Mouse (Mus musculus) Patski (cell line): Measurements from ENCODE around the gene Nrxn3. TPM values are rescaled to one million over a fixed set of nuclear protein-coding genes. Genes with fewer than 3 reads are reported as not detected.

Experiments
- ATAC-seq: fragments of 100-300 bp; one replicate; pipeline ENCODE4 v1.8.0; 2021
- CTCF ChIA-PET: fragments of 350-600 bp; sonication (Branson Sonifier 250); formaldehyde crosslinking; loops from one replicate; lab custom pipeline; 2022; ENCODE audit warnings: inconsistent platforms; lab: Charles Lee
- POLR2A ChIA-PET: fragments of 350-600 bp; sonication (Branson Sonifier 250); formaldehyde crosslinking; loops from one replicate; lab custom pipeline; 2022; ENCODE audit warnings: antibody characterized with exemption, inconsistent platforms; lab: Charles Lee
- DNase-seq: peaks from one replicate; pipeline ENCODE4 v3.0.0-alpha.2; 2011; ENCODE audit warnings: low read depth, low spot score
- H3K27me3 ChIP-seq: fragments of 371-371 bp; one replicate; pipeline ENCODE4 v1.5.1; 2021
- CTCF ChIP-seq: fragments of 100-300 bp; IDR thresholded peaks from one replicate; pipeline ENCODE4 v1.5.1; 2021
- in situ Hi-C: fragments of 300-500 bp; cut with MboI; formaldehyde crosslinking; loops from 3 replicates; pipeline ENCODE4 v1.11.1; 2018; ENCODE audit warnings: low pct_unique_long_range_greater_than_20kb, mixed read lengths
- polyA plus RNA-seq: library from polyadenylated mRNA; unstranded; gene quantifications from one replicate; pipeline ENCODE4 v1.2.3, GENCODE M21; 2021

The Nrxn3 gene
- polyA plus RNA-seq, 1 experiment from 2014 or later = not detected

- ChIA-PET POLR2A (no interaction called here), CTCF (no interaction called here)
- no peak for ATAC-seq
- no peak for TF ChIP-seq CTCF
- DNase-seq = no peak
- in situ Hi-C loops = no loop called here
- no peaks in the 10 kb centered on the region for H3K27me3 ChIP-seq
These were observed 451.9 kb downstream of the Nrxn3 start for GRCm38 (mm10) chr12:89174306-89175159.

GRCm38 (mm10) chr12:89179970-89180666 lies 457.4 kb downstream of the Nrxn3 start:
- ChIA-PET CTCF (no interaction called here), POLR2A (no interaction called here)
- TF ChIP-seq CTCF = no peak

GRCm38 (mm10) chr12:89181157-89181561 lies 458.5 kb downstream of the Nrxn3 start:
- CTCF ChIA-PET = no interaction called here
- in situ Hi-C loops = no loop called here
- H3K27me3 ChIP-seq = no peaks in the 10 kb centered on the region
- POLR2A ChIA-PET = no interaction called here
- ATAC-seq = no peak
- TF ChIP-seq CTCF = no peak
- DNase-seq = no peak

More at GRCm38 (mm10) chr12:89179970-89180666, 457.4 kb downstream of the Nrxn3 start:
- in situ Hi-C loops = no loop called here
- H3K27me3 ChIP-seq = no peaks in the 10 kb centered on the region
- ATAC-seq (no peak), DNase-seq (no peak)

- H3K27me3 ChIP-seq = no peaks in the 10 kb centered on the region
- TF ChIP-seq CTCF = no peak
- DNase-seq (no peak), ATAC-seq (no peak)
- CTCF ChIA-PET = no interaction called here
- in situ Hi-C loops = no loop called here
- POLR2A ChIA-PET = no interaction called here
These were observed 476.3 kb downstream of the Nrxn3 start for GRCm38 (mm10) chr12:89198764-89199525.

GRCm38 (mm10) chr12:89211608-89212007 lies 488.9 kb downstream of the Nrxn3 start:
- no peak for TF ChIP-seq CTCF
- in situ Hi-C loops = no loop called here
- ChIA-PET POLR2A (no interaction called here), CTCF (no interaction called here)
- ATAC-seq = no peak
- H3K27me3 ChIP-seq = no peaks in the 10 kb centered on the region
- DNase-seq = no peak

- ATAC-seq (no peak), DNase-seq (no peak)
- TF ChIP-seq CTCF = no peak
- in situ Hi-C loops = no loop called here
- ChIA-PET CTCF (no interaction called here), POLR2A (no interaction called here)
- H3K27me3 ChIP-seq = no peaks in the 10 kb centered on the region
These were observed 517.1 kb downstream of the Nrxn3 start for GRCm38 (mm10) chr12:89239826-89240225.

- DNase-seq = no peak
- ChIA-PET CTCF (no interaction called here), POLR2A (no interaction called here)
- in situ Hi-C loops = no loop called here
- no peaks in the 10 kb centered on the region for H3K27me3 ChIP-seq
- TF ChIP-seq CTCF = no peak
- no peak for ATAC-seq
These were observed 518.9 kb downstream of the Nrxn3 start for GRCm38 (mm10) chr12:89241554-89241953.

GRCm38 (mm10) chr12:89242476-89242875 lies 519.8 kb downstream of the Nrxn3 start:
- H3K27me3 ChIP-seq = no peaks in the 10 kb centered on the region
- ChIA-PET CTCF (no interaction called here), POLR2A (no interaction called here)
- DNase-seq (no peak), ATAC-seq (no peak)
- in situ Hi-C loops = no loop called here
- TF ChIP-seq CTCF = no peak

GRCm38 (mm10) chr12:89255275-89255892 lies 532.7 kb downstream of the Nrxn3 start:
- POLR2A ChIA-PET = no interaction called here
- in situ Hi-C loops = no loop called here
- TF ChIP-seq CTCF = no peak
- ATAC-seq = no peak
- no peak for DNase-seq
- H3K27me3 ChIP-seq = no peaks in the 10 kb centered on the region
- CTCF ChIA-PET = no interaction called here

- ChIA-PET POLR2A (no interaction called here), CTCF (no interaction called here)
- no peak for TF ChIP-seq CTCF
- H3K27me3 ChIP-seq = no peaks in the 10 kb centered on the region
- no peak for DNase-seq
- no peak for ATAC-seq
- in situ Hi-C loops = no loop called here
These were observed 536.2 kb downstream of the Nrxn3 start for GRCm38 (mm10) chr12:89258879-89259278.
